Mouse (Mus musculus) erythroblast, embryonic 14.5 days (primary cell): Measurements from ENCODE around the gene Dgcr6.

Experiments
- GATA1 ChIP-seq: IDR thresholded peaks from 2 replicates; pipeline ENCODE4 v1.6.1; 2012; ENCODE audit warnings: low read length, inconsistent platforms, mixed read lengths
- TAL1 ChIP-seq: IDR thresholded peaks from 3 replicates; pipeline ENCODE4 v1.6.1; 2012; ENCODE audit warnings: low read length, inconsistent platforms, mixed read lengths

GRCm38 (mm10) chr16:18061201-18061600 is 8.5 kb downstream of the Dgcr6 start:
- TF ChIP-seq GATA1, result no peak
- TF ChIP-seq TAL1, result no peak
